Mouse (Mus musculus): ENCODE results near the gene Vcp.

The Vcp gene

DNA sequence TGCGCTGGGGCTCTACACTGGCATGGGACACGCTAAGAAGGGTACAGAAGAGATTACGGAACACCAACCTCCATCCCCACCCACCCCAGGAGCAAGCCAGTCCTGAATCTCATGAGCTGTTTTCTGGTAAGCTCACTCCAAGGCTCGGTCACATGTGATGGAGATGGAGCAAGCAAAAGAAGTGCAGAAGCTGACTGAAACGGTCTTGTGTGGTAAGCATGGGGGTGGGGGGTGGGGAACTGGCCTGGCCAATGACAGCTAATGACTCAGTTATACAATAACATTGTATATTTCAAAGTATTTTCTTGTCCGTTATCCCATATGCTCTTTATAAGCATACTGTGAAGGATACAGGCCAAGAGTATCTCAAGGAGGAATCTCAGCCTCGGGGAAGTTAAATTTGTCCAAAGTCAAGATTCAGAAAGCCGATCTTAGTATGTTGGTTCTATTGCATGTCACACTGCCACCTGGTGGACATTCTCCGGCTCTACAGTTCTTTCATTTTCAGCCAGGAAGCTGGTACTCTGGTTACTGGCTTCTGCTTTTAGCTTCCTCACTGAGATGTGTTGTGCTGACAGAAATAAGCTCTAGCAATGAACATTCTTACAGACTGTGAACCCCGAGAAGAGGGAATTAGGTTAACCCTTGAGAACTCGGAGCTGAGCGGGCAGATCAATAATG, 35.1 kb downstream of the Vcp start:
- DNase-seq, result no peak

DNA sequence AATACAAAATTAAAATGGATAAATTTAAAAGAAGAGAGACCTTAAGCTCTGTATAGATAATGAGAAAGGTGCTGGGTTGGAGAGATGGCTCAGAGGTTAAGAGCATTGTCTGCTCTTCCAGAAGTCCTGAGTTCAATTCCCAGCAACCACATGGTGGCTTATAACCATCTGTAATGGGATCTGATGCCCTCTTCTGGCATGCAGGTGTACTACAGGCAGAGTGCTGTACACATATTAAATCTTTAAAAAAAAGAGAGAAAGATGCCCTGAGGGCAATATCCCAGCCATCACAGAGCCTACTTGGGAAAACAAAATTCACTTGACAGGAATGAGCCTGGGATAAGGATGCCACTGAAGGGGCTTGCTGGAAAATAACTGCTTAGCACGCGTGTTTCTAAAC, 36.8 kb downstream of the Vcp start:
- no peak for DNase-seq

DNA sequence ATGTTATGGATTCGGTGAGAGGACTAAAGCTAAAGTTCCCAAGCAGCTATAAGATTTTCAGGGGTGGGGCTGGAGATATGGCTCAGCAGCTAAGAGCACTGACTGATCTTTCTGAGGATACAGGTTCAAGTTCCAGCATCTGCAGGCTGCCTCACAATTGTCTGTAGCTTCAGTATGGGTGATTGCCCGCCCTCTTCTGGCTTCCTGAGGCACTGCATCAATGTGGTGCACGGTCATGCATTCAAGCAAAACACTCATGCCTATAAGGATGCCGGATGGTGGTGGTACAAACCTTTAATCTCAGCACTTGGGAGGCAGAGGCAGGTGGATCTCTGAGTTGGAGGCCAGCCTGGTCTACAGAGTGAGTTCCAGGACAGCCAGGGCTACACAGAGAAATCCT, 38.7 kb downstream of the Vcp start:
- DNase-seq, result peak; percentile 47

DNA sequence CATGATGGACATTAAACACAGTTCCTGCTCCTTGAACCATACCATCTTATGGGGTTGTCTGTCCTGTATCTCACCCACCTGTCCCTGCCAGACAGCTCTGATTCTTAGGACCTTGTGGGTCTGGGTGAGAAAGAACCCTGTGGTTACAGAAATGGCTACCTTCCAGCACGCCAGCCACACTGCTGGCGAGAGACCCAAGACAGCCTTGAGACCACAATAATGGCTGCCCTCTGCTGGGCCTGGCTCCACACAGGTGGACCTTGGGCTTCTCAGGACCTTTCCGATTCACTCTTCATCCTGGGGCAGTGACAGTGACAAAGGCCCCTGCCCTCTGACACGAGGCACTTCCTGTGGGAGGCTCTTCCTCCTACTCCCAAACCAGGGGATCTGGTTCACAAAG, 40.9 kb downstream of the Vcp start:
- DNase-seq, result no peak

- no peak for DNase-seq
Measured at GRCm38 (mm10) chr4:42958942-42959341, 41.4 kb downstream of the Vcp start.

GRCm38 (mm10) chr4:42957979-42958378, 42.3 kb downstream of the Vcp start:
- DNase-seq, result no peak

DNA sequence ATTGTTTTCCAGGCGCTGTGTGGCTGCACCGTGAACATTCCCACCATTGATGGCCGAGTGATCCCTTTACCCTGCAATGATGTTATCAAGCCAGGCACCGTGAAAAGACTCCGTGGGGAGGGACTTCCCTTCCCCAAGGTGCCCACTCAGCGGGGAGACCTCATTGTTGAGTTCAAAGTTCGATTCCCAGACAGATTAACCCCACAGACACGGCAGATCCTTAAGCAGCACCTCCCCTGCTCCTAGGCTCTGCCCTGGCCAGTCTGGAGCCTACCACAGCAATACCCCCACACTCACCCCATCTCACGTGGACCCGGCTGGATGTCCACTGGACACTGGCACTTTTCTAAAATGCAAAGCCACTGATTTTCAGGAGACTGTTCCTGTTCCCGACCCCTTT, 43.0 kb downstream of the Vcp start:
- DNase-seq, result no peak

- no peak for DNase-seq
Measured at GRCm38 (mm10) chr4:42956581-42956980, 43.7 kb downstream of the Vcp start.

DNA sequence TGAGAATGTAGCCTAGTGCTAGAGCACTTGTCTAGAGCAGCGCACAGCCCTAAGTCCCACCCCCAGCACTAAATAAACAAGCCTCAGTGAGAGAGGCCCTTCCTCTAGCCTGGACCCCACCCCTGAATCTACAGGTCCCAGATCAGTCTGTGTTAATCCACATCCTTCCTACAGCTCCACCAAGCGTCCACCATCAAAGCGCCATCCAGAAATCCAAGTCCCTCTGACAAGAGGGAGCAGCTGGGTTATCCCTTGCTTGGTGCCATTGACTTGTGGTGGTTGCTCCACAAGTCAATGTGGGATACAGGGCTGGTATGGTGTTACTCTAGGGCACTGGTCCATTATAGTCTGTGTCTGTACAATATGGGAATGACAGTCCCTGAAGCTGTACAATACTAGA, 45.1 kb downstream of the Vcp start:
- DNase-seq, result no peak

GRCm38 (mm10) chr4:42954297-42954696, 46.0 kb downstream of the Vcp start:
- peak; percentile 79 for DNase-seq

GRCm38 (mm10) chr4:42953435-42954094, 46.7 kb downstream of the Vcp start:
- DNase-seq, result peak; percentile 67

GRCm38 (mm10) chr4:42952563-42952962, 47.7 kb downstream of the Vcp start:
- DNase-seq, result peak; percentile 51

DNA sequence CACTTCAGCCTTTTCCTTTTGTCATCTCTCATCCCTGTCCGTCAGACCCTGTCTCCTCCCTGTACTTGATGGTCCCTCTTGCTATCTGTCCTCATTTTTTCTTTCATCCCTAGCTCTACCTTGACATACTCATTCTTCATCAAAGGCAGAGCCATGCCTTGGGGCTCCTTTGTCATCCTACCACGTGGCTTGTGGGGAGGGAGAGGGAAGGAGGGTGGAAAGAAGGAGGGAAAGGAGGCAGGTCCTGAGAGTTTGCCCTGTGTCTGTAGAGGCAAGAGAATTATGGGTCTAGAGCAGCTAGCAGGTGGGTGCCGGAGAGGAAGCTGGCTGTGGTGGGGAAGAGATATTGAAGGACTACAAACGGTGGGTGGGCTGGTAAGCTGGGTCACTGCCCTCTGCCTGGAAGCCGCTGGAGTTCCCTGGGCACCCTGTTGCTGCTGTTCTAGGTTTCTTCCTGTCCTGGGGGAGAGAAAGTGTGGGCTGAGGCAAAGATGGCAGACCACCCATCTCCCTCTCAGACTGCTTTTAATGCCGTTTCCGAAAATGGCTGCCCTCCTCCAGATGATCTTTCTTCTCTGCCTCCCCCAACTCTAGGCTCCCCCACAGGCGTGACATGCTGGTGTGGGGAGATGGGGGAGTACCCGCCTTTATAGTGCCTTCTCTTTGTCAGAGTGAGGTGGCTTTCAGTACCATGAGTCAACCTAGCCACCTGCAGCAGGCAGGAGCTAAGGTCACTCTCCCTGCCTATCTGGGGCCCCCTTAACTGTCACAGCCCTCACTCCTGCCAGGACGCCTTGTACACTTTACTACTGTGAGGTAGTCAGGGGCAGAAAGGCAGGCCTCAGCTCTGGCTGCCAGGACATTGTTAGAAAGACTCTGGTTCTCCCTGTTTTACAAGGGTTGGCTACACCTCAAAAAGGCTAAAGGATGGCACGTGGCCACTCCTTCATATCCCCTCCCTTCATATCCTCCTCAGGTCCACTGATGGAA, 48.8 kb downstream of the Vcp start:
- peak; percentile 43 for DNase-seq

DNA sequence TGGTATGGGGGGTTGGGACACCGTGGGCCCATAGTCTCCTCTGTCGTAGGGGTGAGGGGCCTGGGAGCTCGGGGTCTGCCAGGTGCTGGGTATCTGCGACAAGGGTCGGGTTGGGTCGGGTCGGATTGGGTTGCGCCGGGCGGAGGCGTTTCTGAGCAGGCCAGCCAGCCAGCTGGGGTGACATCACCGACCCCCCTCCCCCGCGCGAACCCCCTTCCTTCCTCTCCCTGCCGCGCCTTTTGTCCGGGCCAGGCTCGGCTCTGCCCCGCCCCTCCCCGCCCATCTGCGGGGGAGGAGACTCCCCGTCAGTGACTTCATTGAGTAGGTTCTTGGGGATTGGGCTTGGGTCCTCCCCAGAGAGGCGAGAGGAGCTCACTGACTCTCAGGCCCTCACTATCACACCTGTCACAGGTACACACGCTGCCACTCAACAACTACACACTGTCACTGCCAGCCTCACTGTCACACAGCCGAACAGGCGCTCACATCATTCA, 50.2 kb downstream of the Vcp start:
- DNase-seq, result peak; percentile 88

DNA sequence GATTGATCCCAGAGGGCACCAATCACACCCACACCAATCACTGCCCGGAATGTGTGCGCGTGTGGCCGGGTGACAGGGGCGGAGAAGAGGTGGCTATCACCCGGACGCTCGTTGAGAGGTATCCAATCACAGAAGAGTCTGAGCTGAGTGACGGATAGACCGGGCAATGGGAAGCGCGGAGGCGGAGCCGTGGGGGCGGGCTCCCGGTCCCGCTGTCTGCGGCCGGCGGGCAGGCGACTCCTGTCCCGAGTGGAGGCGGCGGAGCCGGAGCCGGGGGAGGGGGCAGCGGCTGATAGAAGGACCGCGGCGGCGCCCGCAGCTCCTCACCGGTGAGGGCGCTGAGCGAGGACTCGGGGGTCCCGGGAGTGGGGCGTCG, 50.6 kb downstream of the Vcp start, which contains the start of gene Dnajb5:
Gene Dnajb5, plus strand, starts transcription at position 139 of the 376 bp plus-strand sequence.
- peak; percentile 100 for DNase-seq

- DNase-seq, result no peak
Measured at GRCm38 (mm10) chr4:42949051-42949675, 51.1 kb downstream of the Vcp start.

DNA sequence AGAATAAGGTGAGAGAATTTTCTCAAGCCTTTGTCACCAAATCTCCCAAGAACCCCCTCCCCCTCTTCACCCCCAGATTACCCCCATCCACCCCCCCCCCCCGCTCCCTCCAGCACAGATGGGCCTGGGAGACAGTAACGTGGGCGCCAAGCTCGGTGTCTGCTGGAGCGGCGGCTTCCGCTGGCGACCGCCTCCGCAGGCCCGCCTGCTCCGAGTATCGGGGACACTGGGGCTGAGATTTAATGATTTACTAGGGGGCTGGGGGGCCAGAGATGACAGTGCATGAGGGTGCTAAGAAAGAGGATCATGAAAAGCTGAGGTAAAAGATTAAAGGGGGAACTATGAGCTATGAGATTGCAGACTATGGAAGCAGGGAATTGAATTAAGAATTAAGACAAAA, 51.8 kb downstream of the Vcp start:
- DNase-seq, result peak; percentile 53

GRCm38 (mm10) chr4:42946733-42947290, 53.5 kb downstream of the Vcp start:
- peak; percentile 46 for DNase-seq

DNA sequence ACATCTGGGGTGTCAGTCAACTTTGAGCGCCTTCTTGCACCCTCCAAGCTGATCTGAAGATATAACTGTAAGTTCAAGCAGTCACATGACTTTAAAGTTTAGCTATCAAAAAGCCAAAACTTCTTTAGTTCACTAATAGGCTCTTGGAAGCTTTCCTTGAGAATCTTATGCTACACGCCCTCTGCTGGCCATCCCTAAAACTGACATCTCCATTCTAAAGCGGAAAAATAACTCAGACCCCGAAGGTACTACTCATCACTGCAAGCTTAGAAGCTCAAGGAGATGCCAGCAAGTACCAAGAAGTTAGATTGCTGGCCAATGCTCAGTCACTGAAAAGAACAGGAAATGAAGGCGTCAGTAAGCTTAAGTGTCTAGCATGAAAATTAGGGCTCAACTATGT, 54.4 kb downstream of the Vcp start:
- peak; percentile 45 for DNase-seq

DNA sequence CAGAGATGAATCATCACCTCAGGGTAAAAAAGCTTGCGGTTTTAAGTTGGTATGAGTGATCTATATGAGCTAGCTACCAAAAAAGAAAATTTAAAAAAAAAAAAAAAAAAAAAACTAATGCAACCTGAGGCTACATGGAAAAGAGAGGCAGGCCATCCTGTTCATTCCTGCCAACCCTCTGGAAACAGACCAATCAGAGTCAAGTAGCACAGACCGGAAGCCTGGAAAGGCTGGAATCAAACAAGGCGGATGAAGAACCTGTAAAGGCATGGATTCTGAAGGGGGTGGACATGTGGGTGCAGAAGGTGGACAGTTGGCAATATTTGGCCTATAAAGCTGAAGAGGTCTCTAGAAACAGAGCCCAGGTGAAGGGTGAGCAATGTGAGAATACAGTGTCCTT, 54.9 kb downstream of the Vcp start:
- no peak for DNase-seq

DNA sequence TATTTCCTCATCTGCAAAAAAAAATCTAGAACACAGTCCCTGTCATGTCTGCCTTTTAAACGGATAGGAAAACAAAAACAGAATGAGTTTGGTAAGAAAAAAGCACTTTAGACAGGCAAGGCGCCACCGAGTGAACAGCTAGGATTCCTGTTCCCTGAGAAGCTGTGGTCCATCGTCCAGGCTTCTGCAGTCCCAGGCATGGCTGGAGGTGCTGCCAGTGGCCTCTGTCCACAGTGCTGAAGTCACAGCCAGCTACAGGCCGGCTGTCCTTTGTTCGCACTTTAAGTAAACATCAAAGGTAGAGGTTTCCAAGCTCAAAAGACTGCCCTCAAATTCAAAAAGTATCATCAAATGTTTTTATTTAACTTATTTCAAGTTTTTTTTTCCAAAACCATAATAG, 55.3 kb downstream of the Vcp start:
- DNase-seq, result no peak

DNA sequence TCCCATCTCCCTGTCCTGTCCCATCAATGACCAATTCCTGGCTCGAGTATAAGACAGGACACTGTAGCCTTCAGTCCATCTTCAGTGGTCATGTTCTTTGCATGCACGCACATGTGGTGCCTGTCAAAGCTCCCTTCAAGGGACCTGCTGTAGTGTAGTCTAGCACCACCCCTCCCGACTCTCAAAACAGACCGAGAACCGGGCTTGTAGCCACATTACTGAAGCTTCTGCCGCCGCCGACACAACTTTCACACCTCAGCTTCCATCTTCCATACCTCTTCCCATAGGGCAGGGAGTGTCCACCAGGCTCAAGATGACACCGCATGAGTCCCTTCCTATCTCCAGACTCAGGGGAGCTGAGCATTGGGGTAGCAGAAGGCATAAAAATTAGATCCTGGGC, 56.1 kb downstream of the Vcp start:
- DNase-seq, result no peak

- no peak for DNase-seq
Measured at GRCm38 (mm10) chr4:42943341-42943740, 57.0 kb downstream of the Vcp start.
